Mouse (Mus musculus) activated CD4-positive, CD25-positive, alpha-beta regulatory T cell, adult 4 months (primary cell): ENCODE results near the gene Tcf7l1. TPM values are rescaled to one million over a fixed set of nuclear protein-coding genes. Genes with fewer than 3 reads are reported as not detected.
A peak's percentile ranks its signal among the peaks of the same experiment; 100 is the strongest.

Experiments used
- ATAC-seq: one replicate; pipeline ENCODE4 v1.8.0; 2017
- polyA plus RNA-seq, 2 experiments: library from polyadenylated mRNA; unstranded; fragments of 100-300 nt; shearing (Covaris generic); gene quantifications; one replicate each; pipeline ENCODE4 v1.2.1; 2017

Gene Tcf7l1
- polyA plus RNA-seq, 2 experiments from 2014 or later, result 0.40 to 0.75 TPM

- ATAC-seq, result no peak
These were observed 131.0 kb downstream of the Tcf7l1 start for GRCm38 (mm10) chr6:72658006-72658405.

GRCm38 (mm10) chr6:72656053-72656442, 133.0 kb downstream of the Tcf7l1 start:
- no peak for ATAC-seq

GRCm38 (mm10) chr6:72655309-72656052, 133.6 kb downstream of the Tcf7l1 start:
- no peak for ATAC-seq

GRCm38 (mm10) chr6:72654355-72654754, 134.7 kb downstream of the Tcf7l1 start:
- no peak for ATAC-seq

- no peak for ATAC-seq
These were observed 135.6 kb downstream of the Tcf7l1 start for GRCm38 (mm10) chr6:72653419-72653818.

GRCm38 (mm10) chr6:72650338-72650851, 138.7 kb downstream of the Tcf7l1 start:
- no peak for ATAC-seq

GRCm38 (mm10) chr6:72648002-72648595, 141.0 kb downstream of the Tcf7l1 start:
- no peak for ATAC-seq

GRCm38 (mm10) chr6:72647383-72647820, 141.7 kb downstream of the Tcf7l1 start:
- no peak for ATAC-seq

- no peak for ATAC-seq
These were observed 143.7 kb downstream of the Tcf7l1 start for GRCm38 (mm10) chr6:72645364-72645763.

GRCm38 (mm10) chr6:72644576-72644975, 144.5 kb downstream of the Tcf7l1 start:
- no peak for ATAC-seq

- no peak for ATAC-seq
These were observed 147.7 kb downstream of the Tcf7l1 start for GRCm38 (mm10) chr6:72641218-72641954.

- no peak for ATAC-seq
These were observed 152.1 kb downstream of the Tcf7l1 start for GRCm38 (mm10) chr6:72636940-72637339.

- ATAC-seq, result peak; percentile 60
These were observed 153.2 kb downstream of the Tcf7l1 start for GRCm38 (mm10) chr6:72635760-72636431.

GRCm38 (mm10) chr6:72634311-72634710, 154.7 kb downstream of the Tcf7l1 start:
- no peak for ATAC-seq

GRCm38 (mm10) chr6:72631700-72632099, 157.4 kb downstream of the Tcf7l1 start:
- ATAC-seq, result no peak

- ATAC-seq, result no peak
These were observed 158.1 kb downstream of the Tcf7l1 start for GRCm38 (mm10) chr6:72630961-72631360.

GRCm38 (mm10) chr6:72630370-72630769, 158.7 kb downstream of the Tcf7l1 start:
- no peak for ATAC-seq

- ATAC-seq, result no peak
These were observed 161.8 kb downstream of the Tcf7l1 start for GRCm38 (mm10) chr6:72627276-72627675.

GRCm38 (mm10) chr6:72626391-72626790, 162.7 kb downstream of the Tcf7l1 start:
- no peak for ATAC-seq

GRCm38 (mm10) chr6:72623661-72624402, 165.2 kb downstream of the Tcf7l1 start:
- no peak for ATAC-seq

GRCm38 (mm10) chr6:72622917-72623316, 166.1 kb downstream of the Tcf7l1 start:
- ATAC-seq, result no peak

GRCm38 (mm10) chr6:72620920-72621319, 168.1 kb downstream of the Tcf7l1 start:
- ATAC-seq, result no peak
